Mouse (Mus musculus): ENCODE results near the gene Thbs2.

Gene Thbs2

DNA sequence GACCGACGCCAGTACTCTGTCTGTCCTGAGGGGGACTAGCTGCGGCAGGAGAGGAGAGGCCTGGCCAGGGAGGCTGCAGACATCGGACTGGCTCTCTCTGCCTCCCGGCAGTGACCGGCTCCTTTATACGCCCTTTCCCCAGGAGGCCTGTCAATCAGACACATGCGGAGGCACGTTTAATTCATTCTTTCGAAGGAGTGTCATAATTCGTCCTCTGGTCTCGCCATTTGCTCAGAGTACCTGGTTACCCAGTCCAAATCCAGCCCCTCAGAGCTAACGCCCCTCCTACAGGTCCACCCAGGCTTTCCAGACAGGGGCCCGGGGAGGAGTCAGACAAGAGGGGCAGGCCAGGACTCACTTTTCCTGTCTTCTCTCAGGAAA is at the start of gene Thbs2:
Gene Thbs2 (minus strand): TSS at position 242 of the 381 bp plus-strand sequence.
- in situ Hi-C loops (cut with MboI, MseI), result no loop called here

DNA sequence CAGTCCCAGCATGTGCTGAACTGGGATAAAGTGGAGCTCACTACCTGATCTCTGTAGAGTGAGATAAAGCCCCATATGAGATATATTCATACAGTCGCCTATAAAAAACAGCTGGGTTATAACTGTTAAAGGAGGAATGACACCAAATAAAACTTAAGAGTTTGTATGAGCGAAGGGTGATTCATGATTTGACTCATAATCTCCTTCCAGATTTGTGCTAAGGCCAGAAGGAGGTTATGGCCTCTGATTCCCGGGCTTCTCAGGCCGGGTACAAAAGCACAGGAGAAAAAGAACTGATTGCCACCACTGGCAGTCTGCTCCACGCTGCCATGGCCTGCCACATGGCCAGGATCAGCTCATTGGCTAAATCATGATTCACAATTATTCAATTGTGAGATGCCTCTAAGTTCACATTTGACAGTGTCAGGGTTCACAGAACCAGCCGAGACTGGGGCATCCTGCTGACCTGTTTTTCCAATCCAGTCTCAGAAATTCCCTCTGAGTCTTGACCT is 41.5 kb upstream of the Thbs2 start:
- in situ Hi-C loops (cut with MboI, MseI), result no loop called here

DNA sequence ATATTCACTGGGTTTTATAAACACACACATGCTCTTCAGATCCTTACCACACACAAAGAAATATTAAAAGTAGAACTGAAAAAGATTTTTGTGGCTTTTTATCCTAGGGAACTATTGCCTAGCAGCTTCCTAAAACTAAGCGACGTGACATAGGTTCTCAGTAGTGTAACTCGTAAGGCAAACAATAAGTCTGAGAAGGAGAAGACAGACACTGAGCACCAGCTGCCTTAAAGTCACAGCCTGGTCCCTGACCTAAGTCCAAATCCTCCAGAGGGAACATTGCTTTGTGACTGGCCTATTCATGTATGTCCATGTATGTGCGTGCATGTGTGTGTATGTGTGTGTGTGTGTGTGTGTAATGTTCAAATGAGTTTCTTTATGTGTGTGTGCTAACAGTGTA is 40.3 kb upstream of the Thbs2 start:
- in situ Hi-C loops (cut with MboI, MseI), result no loop called here

DNA sequence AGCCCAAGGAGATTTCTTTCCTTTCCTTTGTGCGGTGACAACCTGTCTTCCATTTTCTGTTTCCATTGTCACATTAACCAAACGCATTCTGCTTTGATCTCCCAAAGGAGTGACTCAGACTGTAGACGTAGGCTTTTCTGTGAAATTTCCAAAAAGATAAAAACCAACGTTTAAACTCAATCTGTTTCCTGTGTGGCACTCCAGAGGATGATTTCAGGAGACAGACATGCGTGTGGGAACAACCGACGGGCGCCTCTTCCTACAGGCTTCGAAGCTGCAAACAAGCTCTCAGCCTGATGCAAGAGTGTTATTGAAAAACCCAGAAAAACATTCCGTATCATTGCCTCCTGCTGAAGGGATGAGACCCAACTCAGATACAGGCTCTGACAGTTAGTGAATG is 39.9 kb upstream of the Thbs2 start:
- in situ Hi-C loops (cut with MboI, MseI), result no loop called here

DNA sequence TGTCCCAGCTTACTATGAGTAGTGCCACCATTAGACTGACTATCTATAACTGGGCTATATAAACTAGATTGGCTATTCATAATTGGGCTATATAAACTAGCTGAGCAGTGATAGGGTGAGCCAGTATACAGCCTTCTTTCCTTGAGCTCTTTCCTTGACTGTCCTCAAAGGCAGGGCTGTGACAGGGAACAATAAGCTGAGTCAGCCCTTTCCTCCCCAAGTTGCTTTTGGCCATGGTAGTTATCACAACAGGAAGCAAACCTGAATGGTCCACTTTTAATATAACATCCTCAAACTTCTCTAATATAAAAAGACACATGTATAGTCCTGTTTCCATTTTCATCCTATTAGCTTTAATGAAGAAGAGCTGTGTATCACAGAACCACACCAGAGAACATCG is 39.0 kb upstream of the Thbs2 start:
- in situ Hi-C loops (cut with MboI, MseI), result no loop called here

DNA sequence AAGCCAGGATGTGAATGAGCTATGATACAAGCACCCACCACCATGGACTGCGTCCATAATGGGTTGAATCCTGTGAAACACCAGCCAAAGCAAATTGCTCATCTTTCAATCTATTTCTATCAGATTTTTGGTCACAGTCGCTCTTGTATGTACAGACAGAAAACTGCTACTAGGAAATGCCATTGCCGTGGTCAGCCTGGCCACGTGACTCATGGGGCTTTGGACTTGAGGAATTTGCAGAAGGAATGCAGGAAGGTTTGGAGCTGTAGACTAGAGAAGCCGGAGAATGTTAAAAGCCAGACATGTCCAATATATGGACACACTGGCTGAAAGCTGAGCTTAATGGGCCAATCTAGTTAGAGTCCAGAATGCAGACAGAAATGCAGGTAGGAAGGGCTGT is 36.6 kb upstream of the Thbs2 start:
- in situ Hi-C loops (cut with MboI, MseI), result no loop called here

DNA sequence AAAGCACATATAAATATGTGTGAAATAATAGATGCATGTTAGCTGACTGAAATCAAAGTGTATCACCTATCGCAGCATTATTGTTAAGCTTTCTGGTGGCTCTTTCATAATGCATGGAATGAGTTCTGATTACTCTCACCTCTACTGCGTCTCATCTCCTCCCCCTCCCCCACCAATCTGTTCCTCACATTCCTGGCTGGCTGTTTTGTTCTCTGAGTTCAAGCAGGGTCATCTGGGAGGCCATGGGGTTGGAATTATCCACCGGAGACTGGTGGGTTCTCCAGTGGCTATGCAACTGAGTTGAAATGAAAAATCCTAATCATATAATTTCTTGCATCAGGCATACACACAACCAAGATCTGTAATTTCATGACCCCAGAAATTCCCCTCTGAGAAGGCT is 33.4 kb upstream of the Thbs2 start:
- in situ Hi-C loops (cut with MboI, MseI), result no loop called here

DNA sequence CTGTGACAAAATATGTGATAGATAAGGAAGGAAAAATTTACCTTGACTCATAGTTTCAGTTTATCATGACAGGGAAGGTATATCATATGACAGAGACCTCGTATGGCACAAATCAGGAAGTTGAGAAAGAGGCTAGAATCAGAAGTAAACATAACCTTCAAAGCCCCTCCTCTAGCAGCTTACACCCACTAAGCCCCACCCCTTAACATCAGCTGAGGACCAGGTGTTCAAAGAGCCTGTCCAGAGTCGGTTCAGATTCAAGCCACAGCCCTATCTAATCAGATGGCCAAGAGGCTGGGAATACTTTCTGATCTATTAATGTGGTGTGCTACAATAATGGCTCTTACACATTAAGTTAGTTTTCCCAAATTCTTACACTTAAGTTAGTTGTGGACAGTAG is 30.8 kb upstream of the Thbs2 start:
- in situ Hi-C loops (cut with MboI, MseI), result no loop called here

DNA sequence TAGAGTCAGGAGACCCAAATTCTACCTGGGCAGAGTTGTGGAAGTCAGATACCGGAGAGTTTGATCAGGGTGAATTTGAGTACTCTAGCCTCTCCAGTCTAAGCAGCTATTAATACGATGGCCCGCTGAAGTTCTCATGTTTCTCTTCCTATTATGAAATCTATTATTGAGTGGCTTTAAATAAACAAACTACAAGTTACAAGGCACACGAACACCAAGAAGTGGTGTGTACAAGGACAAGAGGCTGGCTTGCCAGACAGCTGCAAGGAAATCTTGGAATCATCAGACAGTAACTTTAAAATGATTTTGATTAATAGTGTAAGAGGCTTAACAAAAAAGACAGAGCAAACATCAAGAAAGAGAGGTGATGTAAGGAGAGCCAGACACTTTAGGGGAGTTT is 27.3 kb upstream of the Thbs2 start:
- in situ Hi-C loops (cut with MboI, MseI), result no loop called here

DNA sequence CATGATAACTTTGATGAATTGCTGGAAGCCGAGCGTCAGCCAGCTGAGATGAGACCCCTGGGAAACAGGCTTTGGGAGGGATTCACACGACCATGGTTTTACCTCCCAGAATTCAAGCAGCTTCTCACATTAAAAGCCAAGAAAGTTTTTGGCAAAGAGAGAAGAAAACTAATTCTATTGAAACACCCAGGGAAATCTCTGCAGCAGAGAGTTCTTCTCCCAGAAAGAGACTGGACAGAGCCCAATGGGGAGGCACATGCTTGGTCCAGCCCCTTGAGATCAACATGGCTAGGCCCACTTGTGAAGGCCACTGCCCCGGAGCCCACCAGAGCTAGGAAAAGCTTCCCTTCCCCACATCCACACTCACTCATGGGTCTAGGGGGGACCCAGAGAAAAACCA is 26.9 kb upstream of the Thbs2 start:
- in situ Hi-C loops (cut with MboI, MseI), result no loop called here

DNA sequence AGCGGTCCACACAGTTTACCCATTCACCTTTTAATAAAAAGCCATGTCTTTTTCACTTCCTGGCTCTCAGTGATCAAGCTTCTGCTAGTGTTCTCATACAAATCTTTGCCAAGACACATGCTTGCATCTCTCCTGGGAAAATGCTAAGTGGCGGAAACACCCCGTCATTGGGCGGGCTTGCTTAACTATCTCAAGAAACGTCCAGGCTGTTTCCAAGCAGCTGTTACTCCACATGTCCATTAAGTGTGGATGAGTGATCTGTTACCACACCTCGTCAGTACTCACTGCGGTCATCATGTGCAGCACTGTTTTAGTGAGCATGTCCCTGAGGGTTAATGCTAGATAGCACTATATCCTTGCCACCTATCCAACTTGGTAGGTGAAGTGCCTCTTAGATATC is 26.2 kb upstream of the Thbs2 start:
- in situ Hi-C loops (cut with MboI, MseI), result no loop called here

DNA sequence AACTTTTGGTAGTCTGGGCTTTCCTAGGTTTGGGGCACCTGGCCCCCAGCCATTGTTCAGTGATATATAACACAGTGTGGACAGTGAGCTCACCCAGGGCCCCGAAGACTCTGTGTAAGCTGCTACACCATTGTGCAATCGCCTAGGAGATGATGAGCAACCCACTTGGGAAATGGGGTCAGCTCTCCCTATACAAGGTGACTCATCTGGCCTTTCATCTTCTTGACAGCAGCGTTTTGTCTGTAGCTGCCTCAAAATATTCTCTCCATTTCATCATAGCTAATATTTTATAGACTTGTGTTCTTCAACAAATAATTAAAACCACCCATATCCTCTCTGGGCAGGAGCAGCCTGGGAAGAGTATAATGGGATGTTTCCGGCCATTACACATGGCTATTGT is 24.8 kb upstream of the Thbs2 start:
- in situ Hi-C loops (cut with MboI, MseI), result no loop called here

DNA sequence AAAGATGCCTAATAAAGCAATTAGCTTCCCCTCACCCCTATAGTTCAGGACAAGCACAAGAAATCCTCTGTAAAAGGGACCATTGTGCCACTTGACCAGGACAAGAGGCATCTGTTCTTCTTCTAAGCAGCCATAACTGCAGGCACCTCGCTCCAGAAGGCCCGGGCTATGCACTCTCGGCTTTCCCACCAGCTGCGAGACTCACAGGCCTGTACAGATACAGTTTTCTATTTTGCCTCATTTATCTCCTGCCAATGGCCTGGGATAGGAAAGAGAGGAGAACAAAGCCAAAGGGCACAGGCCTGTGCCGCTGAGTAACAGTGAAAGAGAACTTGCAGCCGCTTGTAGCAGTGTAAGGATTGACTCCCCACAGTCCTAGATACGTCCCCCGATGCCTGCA is 20.7 kb upstream of the Thbs2 start:
- in situ Hi-C loops (cut with MboI, MseI), result no loop called here

DNA sequence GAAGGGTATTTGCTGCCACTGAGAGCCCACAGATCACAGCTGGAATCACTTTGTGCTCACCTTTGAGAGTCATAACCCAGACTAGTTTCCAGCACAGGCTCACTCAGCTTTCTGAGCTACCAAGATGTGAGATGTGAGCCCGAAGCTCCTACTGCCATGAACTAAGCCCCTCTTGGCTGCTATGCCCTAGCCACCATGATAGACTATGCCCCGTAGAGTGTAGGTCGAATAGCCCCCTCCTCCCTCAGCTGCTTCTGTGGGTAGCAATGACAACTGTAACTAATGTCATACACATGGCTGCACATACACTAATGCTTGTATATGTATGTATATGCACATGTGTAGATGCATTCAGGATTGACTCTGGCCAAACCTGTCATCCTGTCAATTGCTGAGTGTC is 20.3 kb upstream of the Thbs2 start:
- in situ Hi-C loops (cut with MboI, MseI), result no loop called here

DNA sequence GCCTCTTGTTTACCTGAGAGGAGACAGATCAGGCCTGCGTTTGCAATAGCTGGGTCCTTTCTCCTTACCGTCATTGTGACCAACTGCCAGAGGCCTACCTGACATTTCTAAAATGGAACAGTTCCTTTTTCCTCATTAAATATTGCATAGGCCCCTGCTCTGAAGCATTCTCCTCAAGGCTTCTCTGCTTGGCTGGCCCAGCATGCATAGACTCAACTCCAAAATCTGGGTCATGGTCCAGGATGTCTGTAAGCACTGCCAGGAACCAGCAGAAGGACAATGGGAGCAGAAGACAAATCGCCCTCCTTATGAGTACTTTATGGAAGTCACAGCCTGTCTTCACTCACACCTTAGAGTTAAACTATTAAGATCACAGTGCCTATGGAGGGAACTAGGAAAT is 17.7 kb upstream of the Thbs2 start:
- in situ Hi-C loops (cut with MboI, MseI), result no loop called here

DNA sequence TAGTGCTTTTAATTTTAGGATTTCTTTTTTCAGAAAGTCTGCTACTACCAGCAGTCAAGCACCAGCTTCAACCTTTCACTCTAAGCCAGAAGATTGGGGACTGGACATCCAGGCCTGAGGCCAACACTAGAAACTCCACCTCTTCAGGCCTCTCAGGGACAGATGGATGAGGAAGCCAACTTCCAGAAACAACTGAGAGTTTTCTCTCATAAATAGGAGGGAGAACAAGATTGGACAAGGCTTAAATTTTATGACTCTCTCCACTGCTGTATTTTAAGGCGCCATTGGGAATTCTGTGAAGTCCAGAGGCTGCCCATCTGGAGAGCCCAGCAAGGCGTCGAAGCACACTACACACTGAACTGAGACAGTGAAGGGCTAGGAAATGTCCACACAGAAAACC is 17.0 kb upstream of the Thbs2 start:
- in situ Hi-C loops (cut with MboI, MseI), result no loop called here

DNA sequence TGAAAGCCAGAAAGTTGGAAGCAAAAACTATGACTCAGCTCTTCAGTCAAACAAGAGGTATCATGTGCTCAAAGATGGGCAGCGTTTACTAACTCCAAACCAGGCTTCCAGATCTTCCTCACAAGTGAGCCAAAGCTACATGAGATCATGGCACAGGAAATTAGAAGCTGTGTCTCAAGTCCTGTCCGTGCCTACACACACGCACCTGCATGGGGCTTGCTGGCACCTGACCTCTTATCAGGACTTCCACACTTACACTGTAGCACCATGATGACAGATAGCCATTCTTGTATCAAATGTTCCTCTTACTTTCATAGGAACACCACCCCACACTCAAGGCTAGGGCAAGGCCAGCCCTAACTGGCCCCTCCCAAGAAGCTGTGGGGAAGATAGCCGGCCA is 12.0 kb upstream of the Thbs2 start:
- in situ Hi-C loops (cut with MboI, MseI), result loop anchor here (5.0 kb wide), 1 partner anchor 99 kb away; no protein-coding TSS in a partner anchor

DNA sequence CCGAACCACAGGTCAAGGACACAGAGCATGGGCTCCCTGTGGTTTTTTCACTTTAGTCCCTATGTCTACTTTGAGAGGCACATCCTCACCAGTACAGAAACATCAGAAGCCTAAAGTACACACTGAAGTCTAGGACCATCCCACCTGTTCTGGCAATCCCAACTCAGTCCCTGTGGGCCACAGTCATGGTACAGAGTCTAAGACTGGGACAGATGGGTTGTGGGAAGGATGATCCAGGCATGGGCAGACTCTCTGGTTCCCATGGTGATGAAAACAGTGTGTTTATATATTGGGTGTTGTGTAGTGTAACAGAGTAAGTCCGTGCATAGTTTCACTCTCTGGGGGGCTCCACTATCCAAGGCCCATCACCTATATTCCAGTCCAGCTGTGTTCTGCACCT is 11.4 kb upstream of the Thbs2 start:
- in situ Hi-C loops (cut with MboI, MseI), result loop anchor here (5.0 kb wide), 1 partner anchor 98 kb away; no protein-coding TSS in a partner anchor

DNA sequence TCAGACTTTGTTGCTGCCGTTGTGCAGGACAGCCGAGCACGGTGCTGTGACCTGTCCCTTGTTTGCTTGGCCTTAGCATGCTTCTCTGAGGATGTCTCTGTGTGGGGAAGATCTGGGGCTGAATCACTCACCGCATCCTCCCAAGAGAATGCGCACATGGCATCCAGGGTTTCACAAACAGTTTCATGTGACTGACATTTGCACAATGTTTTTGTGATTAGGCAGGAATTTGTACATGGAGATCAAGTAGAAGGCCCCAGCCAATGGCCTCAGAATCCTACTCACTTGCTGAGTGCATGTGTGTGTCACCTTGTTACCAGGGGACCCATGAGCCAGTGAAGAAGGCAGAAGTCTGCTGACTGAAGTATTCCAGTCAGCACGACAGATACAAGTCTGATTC is 9.7 kb upstream of the Thbs2 start:
- in situ Hi-C loops (cut with MboI, MseI), result no loop called here

DNA sequence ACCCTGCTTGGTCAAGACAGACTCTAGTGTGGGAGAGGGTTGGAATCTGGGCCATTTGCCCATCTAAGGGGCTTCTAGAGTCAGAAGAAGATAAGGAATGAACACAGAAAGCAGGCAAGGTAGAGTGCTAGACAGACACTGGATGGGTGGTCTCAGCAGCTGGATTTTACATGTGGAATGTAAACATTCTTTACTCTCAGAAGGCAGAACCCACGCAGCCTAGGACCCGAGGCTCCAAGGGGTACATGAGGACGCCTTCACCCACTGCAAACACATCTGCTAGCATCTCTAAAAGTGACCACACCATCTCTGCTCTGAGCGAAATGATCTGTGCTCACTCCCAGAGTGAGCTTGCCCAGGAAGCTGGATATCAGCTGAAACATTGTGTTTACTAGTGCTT is 9.2 kb upstream of the Thbs2 start:
- in situ Hi-C loops (cut with MboI, MseI), result no loop called here

DNA sequence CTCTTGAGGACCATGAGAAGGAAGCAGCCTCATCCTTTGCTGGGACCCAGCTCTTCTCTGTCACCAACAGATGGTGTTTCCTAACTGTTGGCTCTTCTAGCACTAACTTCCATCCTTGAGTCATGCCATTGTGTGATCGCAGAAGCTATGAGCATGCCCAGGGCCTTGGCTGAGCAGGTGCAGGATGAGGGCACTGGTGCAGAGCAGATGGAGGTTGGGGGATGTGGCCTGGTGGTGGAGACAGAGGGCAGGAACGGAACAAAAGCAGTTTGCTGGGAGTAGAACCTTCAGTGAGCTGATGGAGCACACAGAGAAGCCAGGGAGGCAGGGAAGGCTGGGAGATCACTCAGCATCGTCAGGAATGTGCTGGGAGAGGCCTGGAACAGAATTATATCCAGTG is 8.7 kb upstream of the Thbs2 start:
- in situ Hi-C loops (cut with MboI, MseI), result no loop called here

DNA sequence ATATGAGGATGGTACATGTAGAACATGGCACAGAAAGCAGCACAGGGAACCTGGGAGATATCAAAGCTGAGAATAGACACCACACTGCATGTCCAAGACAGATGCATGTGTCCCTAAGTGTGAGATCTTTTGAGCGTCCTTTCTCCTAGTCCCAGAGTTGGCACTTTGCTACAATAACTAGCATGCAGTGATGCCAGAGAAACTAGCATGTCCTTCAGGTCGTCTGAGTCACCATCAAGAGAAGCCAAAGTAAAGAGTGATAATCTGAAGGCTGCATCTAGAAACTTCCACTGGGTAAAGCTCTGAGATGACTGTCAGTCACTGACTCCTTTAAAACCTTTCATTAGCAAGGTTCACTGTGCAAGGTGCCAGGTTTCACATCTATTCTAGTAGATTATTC is 7.9 kb upstream of the Thbs2 start:
- in situ Hi-C loops (cut with MboI, MseI), result no loop called here

DNA sequence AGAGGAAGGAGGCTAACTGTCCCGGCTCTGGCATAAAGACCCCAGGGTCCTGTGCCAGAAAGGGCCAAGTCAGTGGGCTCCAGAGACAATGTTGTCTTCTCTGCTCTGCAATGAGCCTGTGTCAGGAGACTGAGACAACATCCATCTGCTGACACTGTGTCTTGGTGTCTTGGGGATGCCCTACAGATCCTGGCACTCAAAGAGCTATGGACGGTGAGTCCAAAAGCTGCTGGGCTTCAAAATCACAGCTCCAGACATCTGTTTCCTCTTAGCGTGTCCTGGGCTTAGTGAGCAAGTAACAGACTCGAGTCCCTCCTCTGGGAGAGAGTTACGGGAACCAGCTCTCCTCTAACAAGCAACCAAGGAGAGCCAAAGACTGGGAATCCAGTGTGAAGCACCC is 6.2 kb upstream of the Thbs2 start:
- in situ Hi-C loops (cut with MboI, MseI), result no loop called here

DNA sequence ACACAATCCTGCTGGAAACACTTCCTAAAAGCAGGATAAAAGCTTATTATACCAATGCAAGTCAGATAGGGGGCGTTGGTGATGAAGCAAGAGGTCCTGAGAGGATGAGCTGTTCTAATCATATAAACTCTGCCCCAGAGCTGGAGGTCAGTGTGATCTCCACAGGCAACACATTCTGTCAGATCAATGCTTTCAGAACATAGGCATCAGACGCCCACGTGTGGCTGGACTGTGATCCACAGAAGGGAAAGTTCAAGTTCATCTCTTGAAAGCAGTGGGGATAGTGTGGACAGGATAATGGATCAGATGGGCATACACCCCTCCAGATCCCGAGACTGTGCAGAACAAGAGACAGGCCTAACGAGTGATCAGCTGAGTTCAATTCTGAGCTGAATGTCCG is 4.2 kb upstream of the Thbs2 start:
- in situ Hi-C loops (cut with MboI, MseI), result no loop called here

DNA sequence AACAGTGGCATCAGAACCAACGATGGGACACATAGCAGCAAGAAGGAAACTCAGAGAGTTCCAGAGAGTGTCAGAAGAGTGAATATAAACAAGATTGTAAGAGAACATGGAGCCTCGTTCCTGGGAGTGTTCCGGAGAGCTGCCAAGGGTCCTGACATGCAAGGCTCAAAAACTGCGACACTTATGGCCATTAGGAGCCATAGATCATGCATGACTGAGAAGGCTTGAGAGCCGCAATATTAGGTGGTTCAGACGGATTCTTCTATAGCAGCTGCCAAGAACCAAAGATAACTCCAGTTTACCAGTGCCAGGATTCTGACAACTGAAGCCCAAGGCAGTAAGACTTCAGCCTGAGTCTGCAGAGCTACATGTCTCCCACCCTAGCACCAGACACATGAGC is 3.1 kb upstream of the Thbs2 start:
- in situ Hi-C loops (cut with MboI, MseI), result no loop called here
